Mouse (Mus musculus) right cerebral cortex, postnatal 4 days (tissue): ENCODE data around the gene Prkd2.

Experiments used
- DNase-seq: peaks from one replicate; pipeline ENCODE4 v3.0.0-alpha.2; 2022

Prkd2 gene

GRCm38 (mm10) chr7:16869497-16869896, 26.8 kb downstream of the Prkd2 start:
- peak; percentile 76 for DNase-seq

- no peak for DNase-seq
Measured at GRCm38 (mm10) chr7:16871600-16871999, 28.9 kb downstream of the Prkd2 start.

GRCm38 (mm10) chr7:16872478-16872877, 29.8 kb downstream of the Prkd2 start:
- no peak for DNase-seq

GRCm38 (mm10) chr7:16873392-16873791, 30.7 kb downstream of the Prkd2 start:
- no peak for DNase-seq

- peak; percentile 73 for DNase-seq
Measured at GRCm38 (mm10) chr7:16874190-16874589, 31.5 kb downstream of the Prkd2 start.

- DNase-seq: peak; percentile 98
Measured at GRCm38 (mm10) chr7:16874756-16875309, 32.1 kb downstream of the Prkd2 start.

- DNase-seq: no peak
Measured at GRCm38 (mm10) chr7:16875310-16875325, 32.4 kb downstream of the Prkd2 start, which contains the start of gene Dact3. Gene Dact3 (plus strand): TSS chr7:16875317.

- DNase-seq: no peak
Measured at GRCm38 (mm10) chr7:16875326-16875725, 32.6 kb downstream of the Prkd2 start.

- DNase-seq: no peak
Measured at GRCm38 (mm10) chr7:16876006-16876405, 33.3 kb downstream of the Prkd2 start.

GRCm38 (mm10) chr7:16876608-16877007, 33.9 kb downstream of the Prkd2 start:
- no peak for DNase-seq

GRCm38 (mm10) chr7:16877717-16878116, 35.0 kb downstream of the Prkd2 start:
- DNase-seq: no peak

- no peak for DNase-seq
Measured at GRCm38 (mm10) chr7:16879796-16880547, 37.3 kb downstream of the Prkd2 start.

GRCm38 (mm10) chr7:16880615-16881014, 37.9 kb downstream of the Prkd2 start:
- no peak for DNase-seq

GRCm38 (mm10) chr7:16883162-16883561, 40.5 kb downstream of the Prkd2 start:
- no peak for DNase-seq

GRCm38 (mm10) chr7:16884334-16884733, 41.6 kb downstream of the Prkd2 start:
- DNase-seq: no peak

- peak; percentile 59 for DNase-seq
Measured at GRCm38 (mm10) chr7:16885271-16885776, 42.6 kb downstream of the Prkd2 start.

- no peak for DNase-seq
Measured at GRCm38 (mm10) chr7:16885905-16886304, 43.2 kb downstream of the Prkd2 start.

- DNase-seq: no peak
Measured at GRCm38 (mm10) chr7:16890536-16890935, 47.8 kb downstream of the Prkd2 start.

- DNase-seq: no peak
Measured at GRCm38 (mm10) chr7:16890944-16891343, 48.2 kb downstream of the Prkd2 start.

GRCm38 (mm10) chr7:16891641-16892351, 49.1 kb downstream of the Prkd2 start, which contains the start of gene Gng8:
Gene Gng8 (plus strand): TSS chr7:16891786.
- DNase-seq: peak; percentile 91

GRCm38 (mm10) chr7:16892352-16892730, 49.6 kb downstream of the Prkd2 start:
- DNase-seq: no peak

- DNase-seq: no peak
Measured at GRCm38 (mm10) chr7:16893612-16894011, 50.9 kb downstream of the Prkd2 start.

GRCm38 (mm10) chr7:16894279-16894678, 51.6 kb downstream of the Prkd2 start:
- no peak for DNase-seq

- DNase-seq: peak; percentile 66
Measured at GRCm38 (mm10) chr7:16895000-16895399, 52.3 kb downstream of the Prkd2 start.

- DNase-seq: no peak
Measured at GRCm38 (mm10) chr7:16895511-16895910, 52.8 kb downstream of the Prkd2 start.
